Comparison of ENCODE assay signal across 7 mouse cellular contexts in the genomic region with DNA sequence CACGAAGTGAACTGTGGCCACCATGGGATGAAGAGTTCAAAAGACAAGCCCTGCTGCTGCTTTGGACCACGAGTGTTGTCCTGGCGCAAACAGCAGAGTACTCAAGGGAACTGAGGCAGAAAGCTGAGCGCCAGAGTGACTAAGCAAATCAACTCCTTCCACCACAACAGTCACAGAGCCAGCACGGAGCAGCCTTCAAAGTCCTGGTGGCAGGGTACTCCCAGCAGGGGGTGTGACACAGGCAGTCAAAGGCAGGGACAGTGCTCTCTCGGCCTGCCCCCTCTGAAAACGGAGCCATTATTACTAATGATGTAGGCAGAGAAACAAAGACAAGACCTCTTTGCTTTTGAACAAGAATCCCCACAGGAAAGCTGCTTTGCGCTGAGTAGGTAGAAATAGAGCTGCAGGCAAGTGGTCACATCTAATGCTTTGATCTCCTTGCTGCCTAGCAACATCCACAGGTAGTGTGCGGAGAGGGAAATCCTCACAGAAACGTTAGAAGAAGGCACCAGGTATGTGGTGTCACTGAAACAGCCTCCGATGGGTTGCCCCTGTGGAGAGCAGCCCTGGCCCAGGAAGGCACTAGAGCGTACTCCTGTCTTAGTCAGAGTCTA. TPM values are rescaled to one million over a fixed set of nuclear protein-coding genes. Genes with fewer than 3 reads are reported as not detected.
DNase-seq lines count a peak whose midpoint lies in the region; ATAC-seq and TF ChIP-seq lines count a peak whose summit lies in the region.

No protein-coding gene starts in this region.

- TF ChIP-seq CTCF in lung, postnatal 0 days (IDR thresholded peaks at IDR 0.05) = peak; percentile 23; the same call in 1 of the 2 replicates
- no peak for TF ChIP-seq CTCF in heart, adult 2 months (IDR thresholded peaks at IDR 0.05)

- no peak overlapping the region for H3K9ac ChIP-seq in lung, postnatal 0 days (replicated peaks; ENCODE audit: low read depth)
- H3K9ac ChIP-seq in heart, adult 2 months (ENCODE audit: low read depth, low read length) = no peak overlapping the region

- H3K9me3 ChIP-seq in lung, postnatal 0 days (ENCODE audit: low read length) = no peaks in the 10 kb centered on the region
- no peaks in the 10 kb centered on the region for H3K9me3 ChIP-seq in limb, embryonic 10.5 days (replicated peaks)

- H3K27me3 ChIP-seq in lung, postnatal 0 days (replicated peaks; ENCODE audit: insufficient read depth, low read length) = no peaks in the 10 kb centered on the region
- no peaks in the 10 kb centered on the region for H3K27me3 ChIP-seq in limb, embryonic 10.5 days (ENCODE audit: low read depth, poor library complexity, severe bottlenecking)
- H3K27me3 ChIP-seq in heart, adult 2 months (ENCODE audit: control insufficient read depth, insufficient read depth, low read length) = no peaks in the 10 kb centered on the region

- no peaks in the 10 kb centered on the region for H3K79me2 ChIP-seq in heart, adult 2 months (replicated peaks; ENCODE audit: control insufficient read depth, insufficient read depth, low read length)

- WGBS in lung, postnatal 0 days = 31% methylated on average over 12 of the region's 12 CpGs
- WGBS in limb, embryonic 10.5 days = 26% methylated on average over 12 of the region's 12 CpGs
- WGBS in heart, adult 2 months = 53% methylated on average over 12 of the region's 12 CpGs

- intact Hi-C loops in heart, adult 2 months (cut with DNase I) = no loop called here

- ATAC-seq in lung, postnatal 0 days = no peak
- 0 out of 2 replicates have a peak, but pooled peaks have one; percentile 58 for ATAC-seq in common myeloid progenitor, adult 5-6 weeks (replicated peaks; ENCODE audit: low read depth, poor library complexity, severe bottlenecking)

- H3K4me3 ChIP-seq in lung, postnatal 0 days (ENCODE audit: low read depth, low read length) = no peak overlapping the region
- no peak overlapping the region for H3K4me3 ChIP-seq in limb, embryonic 10.5 days
- no peak overlapping the region for H3K4me3 ChIP-seq in heart, adult 2 months

- TF ChIP-seq POLR2A in heart, adult 2 months (IDR thresholded peaks at IDR 0.05; ENCODE audit: insufficient read depth, low read depth, low read length) = no peak

- TF ChIP-seq EP300 in lung, postnatal 0 days (IDR thresholded peaks at IDR 0.05) = no peak
- TF ChIP-seq EP300 in heart, adult 2 months (IDR thresholded peaks at IDR 0.05; ENCODE audit: insufficient read depth, low read depth, low read length) = no peak

- no peaks in the 10 kb centered on the region for H3K36me3 ChIP-seq in lung, postnatal 0 days (ENCODE audit: insufficient read depth, low read length)
- H3K36me3 ChIP-seq in limb, embryonic 10.5 days = no peaks in the 10 kb centered on the region
- no peaks in the 10 kb centered on the region for H3K36me3 ChIP-seq in heart, adult 2 months (ENCODE audit: control insufficient read depth, insufficient read depth, low read length)

- no peaks in the 10 kb centered on the region for H3K4me1 ChIP-seq in lung, postnatal 0 days (ENCODE audit: insufficient read depth, low read depth, low read length)
- peaks cover 12% of the 10 kb centered on the region for H3K4me1 ChIP-seq in limb, embryonic 10.5 days
- H3K4me1 ChIP-seq in heart, adult 2 months (ENCODE audit: control insufficient read depth, insufficient read depth, low read length) = no peaks in the 10 kb centered on the region

- no peak overlapping the region for H3K27ac ChIP-seq in lung, postnatal 0 days (ENCODE audit: low read length)
- no peak overlapping the region; the same call in 1 of the 2 replicates for H3K27ac ChIP-seq in limb, embryonic 10.5 days
- H3K27ac ChIP-seq in heart, adult 2 months = no peak overlapping the region

- no peak for DNase-seq in lung, postnatal 0 days (ENCODE audit: low spot score)
- DNase-seq in lung, postnatal 4 days = no peak
- peak; percentile 40 for DNase-seq in limb, embryonic 10.5 days (ENCODE audit: low spot score)
- DNase-seq in thymus, postnatal 25 days = peak; percentile 18
- no peak for DNase-seq in urinary bladder, adult 2 months (ENCODE audit: low spot score)
- no peak for DNase-seq in heart, adult 2 months

- no peak overlapping the region for H3K4me2 ChIP-seq in lung, postnatal 0 days (replicated peaks; ENCODE audit: low read depth, low read length)

RNA-seq across cellular contexts. Expression of gene Egln3, which starts 56.6 kb away (rescaled TPM):
- polyA plus RNA-seq in lung, postnatal 0 days (2015; fragmentation: Nextera tagmentation; extraction: Ambion mirVana) = 5.2 and 5.4 TPM in 2 replicates
- total RNA-seq in common myeloid progenitor, adult 5-6 weeks (2017) = 18.4 and 30.1 TPM in 2 replicates
- polyA plus RNA-seq in limb, embryonic 10.5 days (2016; fragmentation: Nextera tagmentation; extraction: Ambion mirVana) = 2.8 and 2.9 TPM in 2 replicates
- polyA plus RNA-seq in urinary bladder, adult 2 months (2012; rRNA removed) = 37.1 and 41.7 TPM in 2 replicates
- total RNA-seq in heart, adult 2 months (2021) = 10 to 100 TPM; 76.3 to 94.5 TPM
- polyA plus RNA-seq in heart, adult 2 months (2012; rRNA removed) = 27.8 and 76.1 TPM in 2 replicates

Comparison
In these comparisons a context has a peak if more than half of its experiments do, and no peak if none do; other contexts are left out.
1. DNase-seq: peak in limb, embryonic 10.5 days (single experiment) and thymus, postnatal 25 days (single experiment); none in lung, postnatal 0 days (single experiment), lung, postnatal 4 days (0 of 2), urinary bladder, adult 2 months (single experiment) and heart, adult 2 months (0 of 2).